Mouse (Mus musculus) kidney, adult 2 months (tissue): ENCODE measurements at regions not wholly inside any gene's neighbourhood (a gene's known extent, or its start where the extent isn't known, plus 50 kb on each side); places are given as distances from the start of the nearest gene placed in this dataset.

Experiments used
- DNase-seq: peaks from one replicate; pipeline ENCODE4 v3.0.0; 2021
- H3K27ac ChIP-seq: fragments of 200-500 bp; 2 replicates; pipeline ENCODE4 v1.5.1; 2012; ENCODE audit warnings: low read depth, low read length, control low read depth, inconsistent platforms; ENCODE audit not compliant: insufficient read depth
- H3K27me3 ChIP-seq: fragments of 200-500 bp; replicated peaks from 2 replicates; pipeline ENCODE4 v1.6.1; 2012; ENCODE audit warnings: mild to moderate bottlenecking, moderate library complexity, low read length, inconsistent platforms; ENCODE audit not compliant: control insufficient read depth, insufficient read depth
- H3K36me3 ChIP-seq: fragments of 200-500 bp; 2 replicates; pipeline ENCODE4 v1.6.1; 2012; ENCODE audit warnings: mild to moderate bottlenecking, moderate library complexity, low read length, inconsistent platforms; ENCODE audit not compliant: control insufficient read depth, insufficient read depth
- H3K4me1 ChIP-seq: fragments of 200-500 bp; 2 replicates; pipeline ENCODE4 v1.6.1; 2011; ENCODE audit warnings: low read length; ENCODE audit not compliant: control insufficient read depth, insufficient read depth
- H3K4me3 ChIP-seq: fragments of 200-500 bp; 2 replicates; pipeline ENCODE4 v1.5.1; 2011; ENCODE audit warnings: mild to moderate bottlenecking, low read depth, low read length, control low read depth; ENCODE audit not compliant: insufficient read depth
- CTCF ChIP-seq: fragments of 200-500 bp; conservative IDR thresholded peaks from 2 replicates; pipeline ENCODE4 v1.5.1; 2011; ENCODE audit warnings: low read depth, mild to moderate bottlenecking, control low read depth, low read length, moderate library complexity, mixed read lengths; ENCODE audit not compliant: insufficient read depth, insufficient read length
- POLR2A ChIP-seq: fragments of 200-500 bp; IDR thresholded peaks from one replicate; pipeline ENCODE4 v1.6.1; 2011; ENCODE audit warnings: low read depth, low read length, control low read depth
- WGBS: fragments of 180-500 bp; shearing (Covaris S2); methylation state at CpG from one replicate; pipeline ENCODE4 v1.1.7; 2018; 5-methylcytosine and 5-hydroxymethylcytosine counted together

DNA sequence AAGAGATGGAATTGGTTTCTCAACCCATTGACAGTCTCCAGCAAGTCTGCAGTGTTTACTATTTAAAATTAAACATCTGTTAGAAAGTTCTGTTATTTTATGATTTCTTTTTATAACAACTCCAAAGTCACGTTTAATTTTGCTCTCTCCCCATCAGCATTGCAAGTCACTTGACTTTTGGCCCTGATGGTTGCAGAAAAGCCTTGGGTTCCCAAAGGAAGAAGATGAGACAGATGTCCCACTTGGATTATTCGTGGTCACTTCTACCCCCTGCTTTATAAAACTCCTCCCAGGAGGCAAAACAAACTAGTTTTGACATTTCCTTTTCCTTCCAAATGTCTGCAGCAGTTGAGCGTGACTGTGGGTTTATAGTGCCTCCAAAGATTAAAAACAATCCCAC, 502.9 kb upstream of the Jmjd1c start:
- no peak overlapping the region for H3K4me3 ChIP-seq
- no peak for DNase-seq
- no peaks in the 10 kb centered on the region for H3K4me1 ChIP-seq
- WGBS: 28% methylated on average over 3 of the region's 3 CpGs
- no peak for TF ChIP-seq POLR2A
- TF ChIP-seq CTCF: no peak
- H3K27ac ChIP-seq: no peak overlapping the region
- H3K36me3 ChIP-seq: no peaks in the 10 kb centered on the region
- no peaks in the 10 kb centered on the region for H3K27me3 ChIP-seq

DNA sequence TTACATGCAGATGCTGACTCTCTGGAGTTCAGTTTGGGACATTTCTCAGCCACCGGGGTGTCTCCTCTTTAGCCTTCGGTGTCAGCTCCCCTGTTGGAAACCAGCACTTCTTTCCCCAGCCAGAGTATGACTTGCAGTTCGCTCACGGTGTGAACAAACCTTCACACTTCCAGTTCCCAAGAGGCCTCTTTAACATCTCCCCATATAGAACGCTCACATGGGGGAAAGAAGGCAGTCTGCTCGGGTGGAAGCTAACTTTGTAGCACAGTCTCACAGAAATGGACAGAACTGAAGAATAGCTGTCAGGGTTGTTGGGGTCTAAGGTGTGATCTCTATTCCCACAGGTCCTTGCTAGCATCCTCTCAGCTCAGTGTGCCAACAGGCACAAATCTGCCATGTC, 502.4 kb upstream of the Jmjd1c start:
- no peak for TF ChIP-seq POLR2A
- TF ChIP-seq CTCF: no peak
- no peak overlapping the region for H3K27ac ChIP-seq

DNA sequence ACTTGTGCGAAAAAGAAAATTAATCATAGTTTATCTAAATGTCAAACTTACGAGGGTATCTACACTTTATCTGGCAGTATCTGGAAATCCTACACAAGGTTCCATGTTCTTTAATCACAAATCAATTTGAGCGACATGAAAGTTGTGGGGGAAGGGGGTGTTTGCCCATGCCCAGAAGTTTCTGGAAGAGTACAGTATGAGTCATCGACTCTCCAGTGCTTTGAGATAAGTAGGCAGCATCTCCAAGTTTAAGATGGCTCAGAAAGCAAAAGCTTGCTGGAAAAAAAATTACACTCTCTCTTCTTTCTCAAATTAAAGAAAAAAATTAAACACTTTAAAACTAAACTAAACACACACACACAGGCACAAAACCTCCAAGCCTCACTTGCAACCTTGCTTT, 498.0 kb upstream of the Jmjd1c start:
- H3K27ac ChIP-seq: no peak overlapping the region
- H3K4me1 ChIP-seq: no peaks in the 10 kb centered on the region
- 77% methylated on average over 4 of the region's 4 CpGs for WGBS
- TF ChIP-seq POLR2A (no peak), CTCF (no peak)
- no peaks in the 10 kb centered on the region for H3K36me3 ChIP-seq
- no peak overlapping the region for H3K4me3 ChIP-seq
- H3K27me3 ChIP-seq: no peaks in the 10 kb centered on the region
- no peak for DNase-seq

More for the DNA sequence above, 502.4 kb upstream of the Jmjd1c start:
- WGBS: 35% methylated on average over 6 of the region's 6 CpGs
- Histone ChIP-seq H3K27me3 (no peaks in the 10 kb centered on the region), H3K36me3 (no peaks in the 10 kb centered on the region), H3K4me1 (no peaks in the 10 kb centered on the region), H3K4me3 (no peak overlapping the region)
- DNase-seq: no peak

DNA sequence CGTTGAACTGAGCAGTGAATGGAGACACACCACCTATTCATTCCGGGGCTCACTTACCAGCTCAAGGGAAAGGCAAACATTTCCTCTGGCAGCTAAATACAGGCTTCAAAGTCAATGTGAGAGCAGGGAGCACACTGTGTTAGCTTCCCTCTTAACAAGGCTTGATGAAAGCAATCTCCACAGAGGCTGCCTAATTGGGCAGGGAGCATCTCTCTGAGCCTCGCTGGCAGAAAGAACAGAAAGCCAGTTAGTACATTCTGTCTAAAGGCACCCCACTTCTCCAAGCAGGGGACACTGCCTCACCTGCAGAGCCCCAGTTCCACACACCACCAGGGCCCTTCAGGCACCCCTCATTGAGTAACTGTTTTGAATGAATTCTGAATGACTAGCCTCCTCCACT, 488.8 kb upstream of the Jmjd1c start:
- 71% methylated on average over 3 of the region's 3 CpGs for WGBS
- H3K36me3 ChIP-seq: no peaks in the 10 kb centered on the region
- no peaks in the 10 kb centered on the region for H3K4me1 ChIP-seq
- no peaks in the 10 kb centered on the region for H3K27me3 ChIP-seq
- no peak for TF ChIP-seq CTCF
- TF ChIP-seq POLR2A: no peak
- H3K27ac ChIP-seq: no peak overlapping the region
- no peak overlapping the region for H3K4me3 ChIP-seq
- DNase-seq: no peak

DNA sequence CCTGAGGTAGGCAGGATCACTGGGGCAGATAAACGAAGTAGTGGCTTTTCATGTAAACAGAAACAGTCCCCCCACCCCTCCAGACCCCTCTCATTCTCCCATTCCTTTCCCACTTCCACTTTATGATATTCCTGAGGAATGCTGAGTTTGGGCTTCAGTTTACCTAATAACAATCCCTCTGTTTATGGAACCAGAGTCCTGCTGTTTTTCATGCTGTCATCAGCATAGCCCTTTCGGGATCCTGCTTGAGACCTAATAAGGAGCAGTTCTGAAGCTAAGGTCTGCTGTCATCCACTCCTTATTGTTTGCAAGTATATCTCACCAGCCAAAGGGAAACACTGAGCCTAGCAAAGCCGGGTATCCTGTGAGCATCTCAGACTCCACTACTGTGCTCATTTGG, 479.6 kb upstream of the Jmjd1c start:
- TF ChIP-seq POLR2A: no peak
- TF ChIP-seq CTCF: no peak
- H3K4me1 ChIP-seq: no peaks in the 10 kb centered on the region
- no peaks in the 10 kb centered on the region for H3K36me3 ChIP-seq
- no peak for DNase-seq
- whole genome bisulfite sequencing: 70% methylated on average over 3 of the region's 3 CpGs
- H3K27ac ChIP-seq: no peak overlapping the region
- H3K27me3 ChIP-seq: no peaks in the 10 kb centered on the region
- no peak overlapping the region for H3K4me3 ChIP-seq

DNA sequence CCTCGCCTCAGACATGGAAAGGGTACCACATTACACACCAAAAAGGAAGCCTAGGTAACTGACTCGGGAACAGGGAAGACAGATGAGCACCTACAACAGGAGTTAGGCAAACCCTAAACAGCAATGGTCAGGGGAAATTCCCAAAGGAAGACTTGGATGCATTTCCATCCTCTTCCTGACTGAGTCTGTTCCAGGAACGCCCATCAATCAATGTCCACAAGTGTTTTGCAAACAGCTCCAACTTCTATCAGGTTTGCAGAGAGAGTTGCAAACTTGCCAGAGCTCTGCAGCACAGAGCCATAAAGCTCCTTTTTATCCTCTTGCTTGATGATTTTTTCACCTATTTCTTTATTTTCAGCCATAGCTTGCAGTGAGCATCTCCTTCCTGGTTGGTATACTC, 464.9 kb upstream of the Jmjd1c start:
- Histone ChIP-seq H3K36me3 (no peaks in the 10 kb centered on the region), H3K4me3 (no peak overlapping the region), H3K27ac (no peak overlapping the region), H3K4me1 (no peaks in the 10 kb centered on the region), H3K27me3 (no peaks in the 10 kb centered on the region)
- TF ChIP-seq POLR2A (no peak), CTCF (no peak)
- peak; percentile 51 for DNase-seq
- 49% methylated on average over 3 of the region's 3 CpGs for WGBS

DNA sequence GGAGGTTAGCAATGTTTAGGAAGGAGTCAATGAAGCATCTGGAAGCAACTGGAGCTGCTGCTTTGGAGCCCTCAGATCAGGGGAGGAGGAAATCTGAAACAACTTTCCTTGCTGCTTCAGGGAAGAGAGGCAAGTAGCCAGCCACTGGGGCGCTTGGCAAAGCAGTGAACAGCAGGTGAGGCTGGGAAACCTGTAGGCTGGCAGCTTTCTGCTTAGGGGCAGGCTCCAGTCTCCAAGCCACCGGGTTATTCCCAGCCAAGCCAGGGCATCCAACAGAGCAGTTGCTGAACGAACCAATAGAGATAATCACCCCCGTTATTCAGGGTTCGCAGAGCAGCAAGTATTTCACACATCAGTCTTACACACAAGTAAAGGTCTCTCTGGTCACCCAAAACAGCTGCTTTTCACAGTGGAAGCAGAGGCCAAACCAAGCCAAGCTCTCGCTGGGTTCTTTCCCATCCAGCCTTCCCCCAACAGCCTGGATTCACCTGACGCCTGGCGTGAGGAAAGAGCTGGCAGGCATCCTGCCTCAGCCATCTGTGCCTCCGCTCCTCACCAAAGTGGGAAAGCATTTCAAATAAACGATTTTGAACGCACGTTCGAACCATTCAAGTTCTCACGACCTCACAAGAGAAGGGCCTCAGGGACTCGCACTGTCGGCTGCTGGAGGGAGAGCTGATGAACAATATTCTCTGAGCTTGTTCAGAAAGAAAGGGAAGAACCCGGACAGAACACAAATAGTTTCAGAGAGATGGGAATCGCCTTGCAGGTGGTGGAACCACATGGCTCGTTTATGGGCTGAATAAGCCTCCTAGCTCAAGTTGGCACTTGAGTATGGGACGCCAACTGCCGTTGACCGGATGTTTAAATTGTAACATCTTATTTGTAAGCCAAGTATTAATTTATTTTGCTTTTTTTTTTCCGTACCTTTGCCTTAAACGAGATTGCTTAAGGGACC, 454.8 kb upstream of the Jmjd1c start:
- WGBS: 69% methylated on average over 24 of the region's 24 CpGs
- no peaks in the 10 kb centered on the region for H3K4me1 ChIP-seq
- no peak overlapping the region for H3K27ac ChIP-seq
- no peaks in the 10 kb centered on the region for H3K36me3 ChIP-seq
- no peaks in the 10 kb centered on the region for H3K27me3 ChIP-seq
- DNase-seq: no peak
- TF ChIP-seq POLR2A: no peak
- TF ChIP-seq CTCF: no peak
- no peak overlapping the region for H3K4me3 ChIP-seq
